Mouse (Mus musculus): ENCODE measurements around the gene Timm13.

Timm13 gene

DNA sequence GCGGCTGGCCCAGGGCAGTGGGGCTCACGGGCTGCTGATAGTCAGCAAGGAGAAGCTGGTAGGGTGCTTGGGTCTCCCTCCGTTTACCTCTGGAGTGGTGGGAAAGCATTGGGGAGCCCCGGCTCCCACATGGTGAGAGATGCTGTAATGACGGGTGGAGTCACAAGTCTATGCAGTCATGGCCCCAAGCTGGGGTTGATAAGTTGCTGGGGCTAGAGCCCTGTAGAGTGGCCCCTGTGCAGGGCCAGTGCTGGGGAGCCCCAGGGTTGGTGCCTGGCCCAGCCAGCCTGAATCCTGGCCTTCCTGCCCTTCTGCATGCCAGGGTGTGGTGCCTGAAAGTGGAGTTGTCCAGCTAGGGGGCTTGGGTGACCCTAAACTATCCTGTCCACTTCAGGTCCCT lies 38.5 kb downstream of the Timm13 start:
- DNase-seq (ENCODE audit: low read depth, low spot score): no peak

DNA sequence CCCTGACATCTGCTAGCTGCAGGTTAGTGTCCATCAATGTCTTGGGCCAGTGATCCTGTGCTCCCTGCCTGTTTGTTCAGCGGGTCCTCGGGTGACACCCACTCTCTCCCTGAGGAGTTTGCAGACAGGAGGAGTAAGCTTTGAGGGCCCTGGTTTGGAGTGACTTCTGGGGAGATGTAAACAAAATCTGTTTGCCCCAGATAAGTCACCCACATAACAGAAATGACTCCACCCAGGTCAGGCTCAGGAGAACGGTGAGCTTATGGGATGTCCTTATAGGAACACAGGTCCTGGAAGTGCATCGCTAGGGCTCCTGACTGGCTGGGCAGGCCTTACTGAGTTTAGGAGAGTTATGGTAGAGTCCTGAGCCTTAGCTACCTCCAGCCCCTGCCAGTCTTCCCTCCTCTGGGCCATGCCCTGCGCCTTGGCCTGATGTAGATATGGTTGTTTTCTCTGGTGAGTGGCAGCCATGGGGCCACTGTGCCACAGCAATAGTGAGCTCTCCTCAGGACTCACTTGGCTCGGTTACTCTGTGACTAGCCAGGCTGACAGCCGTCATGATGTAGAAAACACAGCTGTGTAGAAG lies 42.3 kb downstream of the Timm13 start:
- no peak for DNase-seq (ENCODE audit: low read depth, low spot score)

DNA sequence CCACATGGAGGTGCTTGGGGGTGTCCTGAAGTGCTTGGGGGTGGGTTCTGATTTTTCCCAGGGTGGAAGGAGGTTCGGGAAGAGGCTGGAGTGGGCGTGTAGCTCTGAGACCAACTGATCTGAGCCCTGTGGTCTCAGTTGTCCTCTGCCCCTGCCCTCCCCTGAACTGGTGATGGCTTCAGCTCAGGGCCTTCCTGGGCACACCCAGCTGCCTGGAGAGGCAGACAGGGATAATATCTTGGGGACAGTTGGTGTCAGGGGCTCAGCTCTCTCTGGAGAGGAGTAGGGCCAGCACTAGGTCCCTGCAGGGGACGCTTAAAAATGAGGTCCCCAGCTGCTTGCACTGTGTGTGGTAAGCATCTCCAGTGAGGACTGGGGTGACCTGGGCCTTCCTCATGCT lies 42.9 kb downstream of the Timm13 start:
- no peak for DNase-seq (ENCODE audit: low read depth, low spot score)

DNA sequence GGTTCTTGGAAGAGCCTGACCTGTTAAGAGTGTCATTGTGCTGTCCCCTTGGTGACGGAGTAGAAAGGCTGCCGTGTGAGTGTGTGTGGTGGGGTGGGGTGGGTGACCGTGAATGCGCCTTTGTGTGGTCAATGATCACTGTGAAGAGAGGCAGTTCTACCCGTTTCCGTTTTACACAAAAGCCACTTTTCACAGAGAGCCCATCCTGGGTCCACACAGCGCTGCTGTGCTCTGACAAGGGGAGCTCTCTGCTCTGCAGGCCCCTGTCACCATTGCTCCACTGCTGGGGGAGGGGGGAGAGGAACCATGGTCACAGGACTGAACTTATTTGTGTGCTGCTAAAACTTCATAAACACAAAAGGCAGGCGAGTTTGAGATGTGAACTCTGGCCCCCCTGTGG lies 43.4 kb downstream of the Timm13 start:
- DNase-seq (ENCODE audit: low read depth, low spot score): no peak

DNA sequence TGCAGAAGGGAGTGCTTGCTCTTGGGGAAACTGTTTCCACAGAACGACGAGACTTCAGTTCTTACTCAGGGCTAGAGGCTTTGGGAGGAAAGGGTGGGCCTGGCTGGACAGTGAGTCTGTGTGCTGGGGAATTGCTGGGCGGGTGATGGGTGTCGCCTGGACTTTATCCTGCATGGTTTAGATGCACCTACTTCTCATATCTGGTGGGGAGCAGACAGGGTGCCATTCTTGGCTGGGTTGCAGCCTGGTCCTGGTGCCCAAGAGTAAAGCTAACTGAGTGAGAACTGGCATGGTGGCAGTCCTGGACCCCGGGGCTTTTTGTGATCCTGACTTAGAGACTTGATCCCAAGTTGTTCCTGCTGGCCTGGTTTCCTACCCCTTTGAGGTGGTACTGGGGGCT lies 43.9 kb downstream of the Timm13 start:
- DNase-seq (ENCODE audit: low read depth, low spot score): no peak

DNA sequence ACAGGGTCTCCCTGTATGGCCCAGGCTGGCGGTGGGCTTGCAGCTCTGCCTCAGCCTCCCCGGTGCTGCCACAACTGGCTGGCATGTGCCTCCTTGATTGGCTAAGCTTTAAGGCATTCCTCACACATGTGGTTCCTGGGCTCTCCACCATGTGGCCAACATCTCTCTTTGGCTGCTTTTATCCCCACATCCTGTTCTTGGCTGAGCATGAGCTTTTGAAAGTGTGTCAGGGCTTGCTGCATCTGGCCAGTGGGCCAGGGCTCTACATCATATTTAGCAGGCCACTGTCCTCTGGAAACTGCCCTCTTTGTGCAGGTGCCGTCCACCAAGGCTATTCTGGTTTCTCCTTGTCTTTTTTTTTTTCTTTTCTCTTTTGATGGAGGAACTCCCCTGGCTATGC lies 44.5 kb downstream of the Timm13 start:
- DNase-seq (ENCODE audit: low read depth, low spot score): peak; percentile 41

DNA sequence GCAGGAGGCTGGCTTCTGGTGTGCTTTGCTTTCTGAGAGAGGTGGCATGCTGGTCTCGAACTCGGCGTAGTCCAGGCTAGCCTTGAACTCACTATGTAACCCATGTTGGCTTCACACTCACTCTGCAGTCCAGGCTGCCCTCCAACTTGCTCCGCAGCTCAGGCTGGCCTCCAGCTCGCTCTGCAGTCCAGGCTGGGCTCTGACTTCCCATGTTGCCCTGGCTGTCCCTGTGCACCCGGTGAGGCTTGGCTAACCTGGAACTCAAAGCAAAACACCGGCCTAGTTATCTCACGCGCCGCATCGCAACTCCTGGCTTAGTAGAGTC lies 45.1 kb downstream of the Timm13 start:
- DNase-seq (ENCODE audit: low read depth, low spot score): no peak

DNA sequence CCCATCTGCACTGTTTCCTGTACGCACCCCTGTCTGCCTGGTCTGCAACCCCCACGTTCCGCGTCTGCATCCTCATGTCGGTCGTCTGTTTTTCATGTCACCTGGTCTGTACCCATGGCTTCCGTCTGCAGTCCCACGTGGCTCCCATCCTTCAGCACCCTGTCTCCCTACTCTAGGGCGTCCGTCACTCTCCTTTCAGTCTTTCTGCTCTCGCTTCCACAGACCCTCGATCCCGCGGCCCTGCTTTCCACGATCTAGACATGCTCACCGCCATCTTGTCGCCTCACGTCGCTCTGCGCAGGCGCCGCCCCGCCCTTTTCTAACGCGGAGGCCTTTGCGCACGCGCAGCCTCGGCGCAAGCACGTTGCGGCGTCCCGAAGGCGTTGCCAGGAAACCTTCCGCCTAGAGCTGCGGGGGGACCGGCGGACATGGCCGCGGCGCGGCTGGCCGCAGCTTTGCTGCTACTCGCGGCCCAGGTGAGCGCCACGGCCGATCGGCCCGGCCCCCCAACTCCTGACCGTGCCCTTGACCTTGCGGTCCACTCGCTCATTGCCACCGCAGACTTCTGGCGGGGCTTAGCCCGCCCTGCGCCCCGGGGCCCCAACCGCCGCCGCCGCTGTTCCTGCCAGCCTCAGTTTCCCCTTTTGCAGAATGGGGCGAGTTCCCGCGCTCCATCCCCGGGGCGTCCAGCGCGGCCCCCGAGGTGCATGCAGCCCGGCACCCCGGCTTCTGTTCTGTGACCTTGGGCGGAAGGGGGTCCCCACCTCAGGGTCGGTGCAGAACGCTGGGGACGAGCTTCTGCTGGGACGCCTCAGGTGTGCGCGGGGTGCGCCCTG lies 45.6 kb downstream of the Timm13 start, which contains the start of the genes Lsm7 and Sppl2b:
Gene Lsm7 (minus strand): TSS at position 297 of the 836 bp plus-strand sequence.
Gene Sppl2b (plus strand): TSS at position 363 of the 836 bp plus-strand sequence.
- peak; percentile 96 for DNase-seq (ENCODE audit: low read depth, low spot score)

Data from forelimb bud, embryonic 11.5 days (tissue).